Mouse (Mus musculus): ENCODE measurements around the gene Rbms1. TPM values are rescaled to one million over a fixed set of nuclear protein-coding genes. Genes with fewer than 3 reads are reported as not detected.

The Rbms1 gene
- polyA plus RNA-seq, 1 experiment = 23.8 TPM

DNA sequence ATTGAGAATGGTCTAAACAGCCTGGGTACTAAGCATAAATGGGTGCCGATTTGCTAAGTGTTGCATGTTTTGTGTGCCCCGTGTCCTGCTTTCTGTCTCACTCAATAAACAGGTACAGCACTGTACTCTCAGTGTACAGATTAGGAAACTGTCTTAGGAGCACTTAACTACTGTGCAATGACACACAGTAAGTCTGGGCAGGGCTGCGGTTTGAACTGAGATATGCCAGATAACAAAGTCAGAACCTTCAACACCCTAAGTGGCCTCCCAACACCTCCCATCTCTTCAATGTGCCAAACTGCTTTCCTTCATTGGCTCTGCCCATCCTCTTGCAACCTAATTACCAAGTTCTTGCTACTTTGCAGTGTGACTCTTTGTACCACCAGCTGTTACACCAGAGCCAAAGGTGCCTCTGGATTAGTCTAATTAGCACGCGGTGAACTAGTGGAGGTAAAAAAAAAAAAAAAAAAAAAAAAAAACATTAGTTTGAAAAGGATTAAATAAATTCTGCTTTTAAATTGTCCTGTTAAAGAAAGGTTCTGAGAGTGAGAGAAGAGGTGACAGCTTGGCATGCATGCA is 117.6 kb downstream of the Rbms1 start:
- H3K4me3 ChIP-seq (replicated peaks; ENCODE audit: control insufficient read depth, low read depth, low read length) = no peak overlapping the region
- peaks cover 2% of the 10 kb centered on the region for H3K4me1 ChIP-seq (ENCODE audit: control insufficient read depth, insufficient read depth, low read length)
- TF ChIP-seq CTCF (IDR thresholded peaks at IDR 0.05; ENCODE audit: control insufficient read depth, insufficient read depth, low read length) (no peak), POLR2A (IDR thresholded peaks at IDR 0.05; ENCODE audit: borderline replicate concordance, control insufficient read depth, low read depth, low read length) (no peak)
- 57% methylated on average over 5 of the region's 5 CpGs for WGBS
- H3K27ac ChIP-seq (ENCODE audit: control insufficient read depth, insufficient read depth, low read depth, low read length, poor library complexity) = no peak overlapping the region

DNA sequence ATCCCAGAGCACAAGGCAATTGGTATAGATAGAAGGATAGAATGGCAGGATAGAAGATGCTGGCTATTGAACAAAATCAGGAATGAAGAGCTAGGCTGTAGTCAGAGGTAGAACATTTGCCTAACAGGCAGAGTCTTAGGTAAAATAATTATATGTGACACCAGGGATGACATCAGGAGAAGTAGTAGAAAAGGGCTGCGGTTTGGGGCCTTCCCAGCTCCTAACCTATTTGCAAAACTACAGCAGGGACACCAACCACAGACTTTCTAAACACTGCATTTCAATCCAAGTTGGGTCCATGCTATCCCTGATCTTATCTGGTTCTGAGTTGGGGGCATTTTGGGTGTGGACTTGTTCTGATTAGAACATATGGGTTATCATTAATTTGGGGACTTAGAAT is 118.7 kb downstream of the Rbms1 start:
- Histone ChIP-seq H3K4me1 (ENCODE audit: control insufficient read depth, insufficient read depth, low read length) (peaks cover 2% of the 10 kb centered on the region), H3K4me3 (replicated peaks; ENCODE audit: control insufficient read depth, low read depth, low read length) (no peak overlapping the region), H3K27ac (ENCODE audit: control insufficient read depth, insufficient read depth, low read depth, low read length, poor library complexity) (no peak overlapping the region)
- no peak for TF ChIP-seq CTCF (IDR thresholded peaks at IDR 0.05; ENCODE audit: control insufficient read depth, insufficient read depth, low read length)
- TF ChIP-seq POLR2A (IDR thresholded peaks at IDR 0.05; ENCODE audit: borderline replicate concordance, control insufficient read depth, low read depth, low read length) = no peak
- WGBS = 82% methylated on average over 1 of the region's 1 CpGs

DNA sequence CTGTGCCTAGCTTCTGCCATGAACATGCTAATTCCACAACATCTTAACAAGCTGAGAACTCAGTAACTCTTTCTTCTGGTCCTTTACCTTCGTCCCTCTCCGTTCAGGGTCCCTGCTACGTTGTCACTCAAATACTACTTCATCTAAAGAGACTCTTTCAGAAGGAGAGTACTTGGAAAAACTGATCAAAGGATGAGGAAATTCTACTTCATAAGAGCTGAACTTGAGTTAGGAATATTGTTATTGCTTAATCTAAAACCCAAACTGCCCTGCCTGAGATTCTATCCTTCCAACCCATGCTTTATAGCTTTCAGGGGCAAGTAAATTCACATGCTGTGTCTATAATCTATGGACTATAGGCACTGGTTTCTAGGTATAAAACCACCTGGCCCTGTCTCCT is 119.4 kb downstream of the Rbms1 start:
- no peak overlapping the region for H3K4me3 ChIP-seq (replicated peaks; ENCODE audit: control insufficient read depth, low read depth, low read length)
- no peak for TF ChIP-seq POLR2A (IDR thresholded peaks at IDR 0.05; ENCODE audit: borderline replicate concordance, control insufficient read depth, low read depth, low read length)
- no peak for TF ChIP-seq CTCF (IDR thresholded peaks at IDR 0.05; ENCODE audit: control insufficient read depth, insufficient read depth, low read length)
- 70% methylated on average over 3 of the region's 3 CpGs for WGBS
- H3K27ac ChIP-seq (ENCODE audit: control insufficient read depth, insufficient read depth, low read depth, low read length, poor library complexity) = no peak overlapping the region
- H3K4me1 ChIP-seq (ENCODE audit: control insufficient read depth, insufficient read depth, low read length) = peaks cover 2% of the 10 kb centered on the region

DNA sequence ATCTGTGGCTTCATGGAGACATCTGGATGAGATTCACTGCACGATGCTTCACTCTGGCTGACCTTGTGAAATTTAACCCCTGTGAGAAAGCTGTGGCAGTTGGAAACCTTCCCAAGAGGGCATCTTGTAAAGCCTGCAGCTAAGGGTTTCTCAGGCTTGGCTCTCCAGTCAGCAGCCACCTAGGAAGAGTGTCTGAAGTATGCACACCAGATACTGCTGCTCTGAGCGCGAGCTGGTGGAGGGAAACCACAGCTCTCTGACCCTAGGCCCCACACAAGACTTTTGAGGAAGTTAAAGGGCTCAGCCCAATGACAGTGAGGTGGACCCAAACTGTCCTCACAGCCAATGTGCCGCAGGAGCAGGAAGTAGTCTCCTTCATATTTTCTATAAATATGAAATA is 120.0 kb downstream of the Rbms1 start:
- H3K27ac ChIP-seq (ENCODE audit: control insufficient read depth, insufficient read depth, low read depth, low read length, poor library complexity) = 0 out of 2 replicates have a peak overlapping the region, but pooled peaks have one; percentile 16
- 4% methylated on average over 4 of the region's 4 CpGs for WGBS
- H3K4me3 ChIP-seq (replicated peaks; ENCODE audit: control insufficient read depth, low read depth, low read length) = no peak overlapping the region
- TF ChIP-seq CTCF (IDR thresholded peaks at IDR 0.05; ENCODE audit: control insufficient read depth, insufficient read depth, low read length) (no peak), POLR2A (IDR thresholded peaks at IDR 0.05; ENCODE audit: borderline replicate concordance, control insufficient read depth, low read depth, low read length) (no peak)
- H3K4me1 ChIP-seq (ENCODE audit: control insufficient read depth, insufficient read depth, low read length) = peaks cover 2% of the 10 kb centered on the region

DNA sequence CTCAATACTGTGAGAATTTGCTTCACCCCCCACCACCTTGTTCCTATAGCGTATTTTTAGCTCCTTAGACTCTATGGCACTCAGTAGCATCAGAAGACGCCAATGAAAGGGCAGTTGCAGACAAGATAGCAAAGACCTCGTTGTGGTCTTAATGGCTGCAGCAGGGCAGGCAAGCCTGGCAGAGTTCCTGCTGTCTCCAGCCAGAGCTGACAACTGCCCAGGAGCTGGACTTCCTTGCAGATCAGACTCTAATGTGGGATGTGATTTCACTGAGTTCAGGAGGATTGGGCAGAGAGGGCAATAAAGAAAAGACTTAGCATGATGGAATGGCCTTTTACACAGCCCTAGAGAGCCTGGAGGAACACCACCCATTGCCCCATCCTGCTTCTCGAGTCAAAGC is 122.1 kb downstream of the Rbms1 start:
- Histone ChIP-seq H3K4me1 (ENCODE audit: control insufficient read depth, insufficient read depth, low read length) (peaks cover 2% of the 10 kb centered on the region), H3K27ac (ENCODE audit: control insufficient read depth, insufficient read depth, low read depth, low read length, poor library complexity) (no peak overlapping the region), H3K4me3 (replicated peaks; ENCODE audit: control insufficient read depth, low read depth, low read length) (no peak overlapping the region)
- 68% methylated on average over 4 of the region's 4 CpGs for WGBS
- TF ChIP-seq CTCF (IDR thresholded peaks at IDR 0.05; ENCODE audit: control insufficient read depth, insufficient read depth, low read length) (no peak), POLR2A (IDR thresholded peaks at IDR 0.05; ENCODE audit: borderline replicate concordance, control insufficient read depth, low read depth, low read length) (no peak)

DNA sequence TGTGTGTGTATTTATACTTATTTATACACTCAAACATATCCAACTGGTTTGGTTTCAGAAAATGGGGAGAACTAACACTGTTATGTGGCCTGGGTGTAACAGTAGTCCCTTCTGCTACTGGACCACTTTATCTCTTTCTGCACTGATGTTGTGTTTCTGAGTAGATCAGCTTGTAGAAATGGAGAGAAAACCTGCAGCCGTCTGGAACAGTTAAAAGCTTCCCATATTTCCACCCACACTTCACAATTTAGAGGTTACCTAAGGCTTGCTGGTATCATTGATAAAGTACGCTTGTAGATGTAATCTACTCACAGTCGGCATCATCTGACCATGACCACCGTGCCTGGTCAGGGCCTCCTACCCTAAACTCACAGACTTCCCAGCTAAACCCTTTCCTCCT is 123.5 kb downstream of the Rbms1 start:
- TF ChIP-seq CTCF (IDR thresholded peaks at IDR 0.05; ENCODE audit: control insufficient read depth, insufficient read depth, low read length) (no peak), POLR2A (IDR thresholded peaks at IDR 0.05; ENCODE audit: borderline replicate concordance, control insufficient read depth, low read depth, low read length) (no peak)
- 69% methylated on average over 4 of the region's 4 CpGs for WGBS
- H3K4me1 ChIP-seq (ENCODE audit: control insufficient read depth, insufficient read depth, low read length) = peaks cover 2% of the 10 kb centered on the region

DNA sequence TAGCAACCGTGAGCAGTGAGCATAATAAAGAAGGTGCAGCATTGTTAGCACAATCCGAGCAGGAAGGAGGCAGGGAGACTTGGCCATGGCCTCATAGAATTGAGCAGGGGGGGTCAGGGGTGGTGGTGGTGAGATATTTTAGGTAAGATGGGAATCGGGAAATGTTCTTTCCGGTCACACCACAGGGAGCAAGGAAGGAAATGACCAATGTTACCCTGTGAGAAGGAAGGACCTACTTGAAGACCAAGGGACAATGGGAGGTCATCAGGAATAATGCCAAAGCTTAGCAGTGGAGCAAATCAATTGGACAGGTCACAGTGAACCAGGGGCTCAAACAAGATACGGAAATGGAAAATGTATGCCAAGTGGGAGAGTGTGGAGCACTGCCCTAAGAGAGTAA is 124.1 kb downstream of the Rbms1 start:
- Histone ChIP-seq H3K4me3 (replicated peaks; ENCODE audit: control insufficient read depth, low read depth, low read length) (no peak overlapping the region), H3K27ac (ENCODE audit: control insufficient read depth, insufficient read depth, low read depth, low read length, poor library complexity) (no peak overlapping the region), H3K4me1 (ENCODE audit: control insufficient read depth, insufficient read depth, low read length) (peaks cover 2% of the 10 kb centered on the region)
- TF ChIP-seq POLR2A (IDR thresholded peaks at IDR 0.05; ENCODE audit: borderline replicate concordance, control insufficient read depth, low read depth, low read length) (no peak), CTCF (IDR thresholded peaks at IDR 0.05; ENCODE audit: control insufficient read depth, insufficient read depth, low read length) (no peak)
- 80% methylated on average over 5 of the region's 5 CpGs for WGBS

More for the DNA sequence above, 123.5 kb downstream of the Rbms1 start:
- Histone ChIP-seq H3K4me3 (replicated peaks; ENCODE audit: control insufficient read depth, low read depth, low read length) (no peak overlapping the region), H3K27ac (ENCODE audit: control insufficient read depth, insufficient read depth, low read depth, low read length, poor library complexity) (no peak overlapping the region)

DNA sequence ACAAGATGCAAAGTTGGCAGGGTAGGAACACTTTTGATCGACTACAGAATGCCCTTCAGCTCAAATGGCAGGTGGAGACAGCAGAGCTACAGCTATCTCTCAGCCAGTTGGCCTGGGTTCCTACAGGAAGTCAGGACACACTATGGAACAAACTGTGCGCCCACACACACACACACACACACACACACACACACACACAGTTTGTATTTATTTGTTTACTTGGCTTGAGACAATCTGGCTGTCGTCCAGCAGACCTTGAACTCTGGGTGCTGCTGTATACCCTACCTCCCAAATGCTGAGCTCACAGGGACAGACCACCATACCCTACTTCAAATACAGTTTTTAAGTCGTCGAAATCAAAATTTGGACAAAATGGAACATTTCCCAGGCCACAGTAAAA is 125.4 kb downstream of the Rbms1 start:
- Histone ChIP-seq H3K4me1 (ENCODE audit: control insufficient read depth, insufficient read depth, low read length) (peaks cover 2% of the 10 kb centered on the region), H3K27ac (ENCODE audit: control insufficient read depth, insufficient read depth, low read depth, low read length, poor library complexity) (no peak overlapping the region), H3K4me3 (replicated peaks; ENCODE audit: control insufficient read depth, low read depth, low read length) (no peak overlapping the region)
- TF ChIP-seq POLR2A (IDR thresholded peaks at IDR 0.05; ENCODE audit: borderline replicate concordance, control insufficient read depth, low read depth, low read length) = no peak
- no peak for TF ChIP-seq CTCF (IDR thresholded peaks at IDR 0.05; ENCODE audit: control insufficient read depth, insufficient read depth, low read length)
- WGBS = 76% methylated on average over 5 of the region's 5 CpGs

DNA sequence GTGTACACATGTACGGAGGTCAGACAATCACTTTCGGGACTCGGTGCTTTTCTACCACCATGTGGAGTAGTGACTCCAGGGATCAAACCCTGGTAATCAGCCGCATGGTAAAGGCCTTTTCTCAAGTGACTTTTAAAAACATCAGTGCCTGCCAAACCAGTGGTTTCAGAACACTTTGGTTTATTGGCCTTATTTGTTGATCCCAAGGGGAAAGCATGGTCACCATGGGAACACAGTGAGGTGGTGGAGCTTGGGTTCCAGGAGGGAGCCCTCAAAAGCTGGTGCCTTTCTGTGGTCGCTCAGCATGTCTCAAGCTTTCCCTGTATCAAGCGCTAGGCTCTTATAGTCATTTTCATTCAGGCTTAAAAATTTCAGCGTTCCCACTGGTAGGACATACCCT is 126.8 kb downstream of the Rbms1 start:
- Histone ChIP-seq H3K4me1 (ENCODE audit: control insufficient read depth, insufficient read depth, low read length) (no peaks in the 10 kb centered on the region), H3K27ac (ENCODE audit: control insufficient read depth, insufficient read depth, low read depth, low read length, poor library complexity) (no peak overlapping the region), H3K4me3 (replicated peaks; ENCODE audit: control insufficient read depth, low read depth, low read length) (no peak overlapping the region)
- WGBS = 88% methylated on average over 7 of the region's 7 CpGs
- TF ChIP-seq CTCF (IDR thresholded peaks at IDR 0.05; ENCODE audit: control insufficient read depth, insufficient read depth, low read length) (no peak), POLR2A (IDR thresholded peaks at IDR 0.05; ENCODE audit: borderline replicate concordance, control insufficient read depth, low read depth, low read length) (no peak)

Measured in bone marrow, adult 2 months (tissue).